Mouse (Mus musculus) erythroblast, embryonic 14.5 days (primary cell): ENCODE data around the gene Sacm1l. TPM values are rescaled to one million over a fixed set of nuclear protein-coding genes. Genes with fewer than 3 reads are reported as not detected.

ENCODE experiments used
- H3K27me3 ChIP-seq: 2 replicates; pipeline ENCODE4 v1.6.1; 2012; ENCODE audit warnings: inconsistent platforms; ENCODE audit not compliant: control insufficient read depth
- H3K36me3 ChIP-seq: 2 replicates; pipeline ENCODE4 v1.6.1; 2012; ENCODE audit warnings: mild to moderate bottlenecking, inconsistent platforms; ENCODE audit not compliant: control insufficient read depth
- H3K4me1 ChIP-seq: 2 replicates; pipeline ENCODE4 v1.6.1; 2012; ENCODE audit warnings: inconsistent platforms; ENCODE audit not compliant: control insufficient read depth
- H3K4me3 ChIP-seq: replicated peaks from 2 replicates; pipeline ENCODE3; 2012; ENCODE audit warnings: moderate library complexity, mild to moderate bottlenecking, inconsistent platforms
- H3K9me3 ChIP-seq: 2 replicates; pipeline ENCODE4 v1.6.1; 2012; ENCODE audit warnings: low read length, inconsistent platforms, mixed read lengths; ENCODE audit not compliant: control insufficient read depth
- GATA1 ChIP-seq: IDR thresholded peaks from 2 replicates; pipeline ENCODE4 v1.6.1; 2012; ENCODE audit warnings: low read length, inconsistent platforms, mixed read lengths
- TAL1 ChIP-seq: IDR thresholded peaks from 3 replicates; pipeline ENCODE4 v1.6.1; 2012; ENCODE audit warnings: low read length, inconsistent platforms, mixed read lengths
- polyA plus RNA-seq: library from polyadenylated mRNA; stranded (reverse); fragments of >175 nt; gene quantifications from 2 replicates; pipeline ENCODE4 v1.2.3, GENCODE M21; 2012

The Sacm1l gene
- polyA plus RNA-seq, 1 experiment, result 0.07 TPM

DNA sequence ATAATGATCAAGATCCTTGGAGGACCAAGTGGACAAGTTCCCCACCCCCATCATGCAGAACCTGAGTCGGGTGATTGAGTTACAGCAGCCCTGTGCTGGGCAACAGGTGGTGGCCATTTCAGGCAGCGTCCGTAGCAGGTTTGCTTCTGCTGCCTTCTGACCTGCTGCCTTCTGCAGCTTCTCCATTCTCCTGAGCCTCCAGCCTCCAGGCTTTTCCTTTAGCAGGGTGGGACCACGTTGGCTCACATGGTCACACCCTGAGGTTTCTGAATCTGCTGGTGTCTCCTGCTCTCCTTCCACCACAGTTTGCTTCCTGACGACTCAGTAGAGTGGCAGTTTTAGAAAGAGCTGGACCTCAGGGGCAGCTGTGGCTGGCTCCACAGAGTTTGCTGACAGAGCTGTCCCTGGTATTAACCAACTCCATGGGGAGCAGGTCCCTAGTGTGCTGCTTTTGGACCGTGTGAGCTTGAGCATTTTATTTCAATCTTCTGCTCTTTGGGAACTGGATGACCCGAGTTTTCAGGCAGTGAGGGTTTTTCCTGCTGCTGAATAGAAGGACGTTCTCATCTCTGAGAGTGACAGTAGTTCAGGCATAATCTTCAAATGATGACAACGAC lies 39.7 kb upstream of the Sacm1l start:
- Histone ChIP-seq H3K36me3 (peaks cover 94% of the 10 kb centered on the region), H3K9me3 (no peaks in the 10 kb centered on the region), H3K4me3 (no peak overlapping the region), H3K4me1 (peaks cover 80% of the 10 kb centered on the region), H3K27me3 (no peaks in the 10 kb centered on the region)
- TF ChIP-seq TAL1, result no peak

DNA sequence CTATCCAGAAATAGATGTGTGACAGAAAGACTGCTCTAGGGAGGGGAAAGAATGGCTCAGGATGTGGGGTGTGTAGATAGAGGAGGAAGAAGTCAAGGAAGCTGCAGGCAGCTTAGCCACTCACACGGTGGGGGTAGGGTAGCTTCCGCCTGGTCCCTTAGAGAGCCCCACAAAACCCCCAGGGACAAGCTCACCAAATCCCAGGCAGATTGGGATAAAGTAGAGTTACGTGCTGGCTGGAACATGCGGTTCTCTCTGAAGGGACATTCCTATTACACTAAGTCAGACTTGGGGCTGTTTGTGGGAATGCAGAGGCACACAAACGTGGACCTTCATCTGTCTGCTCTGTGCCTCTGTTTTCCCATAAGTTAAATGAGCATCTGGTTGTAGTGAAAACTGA lies 38.6 kb upstream of the Sacm1l start:
- Histone ChIP-seq H3K4me1 (peaks cover 79% of the 10 kb centered on the region), H3K4me3 (no peak overlapping the region), H3K9me3 (no peaks in the 10 kb centered on the region), H3K27me3 (no peaks in the 10 kb centered on the region), H3K36me3 (peaks cover 92% of the 10 kb centered on the region)
- TF ChIP-seq GATA1 (no peak), TAL1 (no peak)

DNA sequence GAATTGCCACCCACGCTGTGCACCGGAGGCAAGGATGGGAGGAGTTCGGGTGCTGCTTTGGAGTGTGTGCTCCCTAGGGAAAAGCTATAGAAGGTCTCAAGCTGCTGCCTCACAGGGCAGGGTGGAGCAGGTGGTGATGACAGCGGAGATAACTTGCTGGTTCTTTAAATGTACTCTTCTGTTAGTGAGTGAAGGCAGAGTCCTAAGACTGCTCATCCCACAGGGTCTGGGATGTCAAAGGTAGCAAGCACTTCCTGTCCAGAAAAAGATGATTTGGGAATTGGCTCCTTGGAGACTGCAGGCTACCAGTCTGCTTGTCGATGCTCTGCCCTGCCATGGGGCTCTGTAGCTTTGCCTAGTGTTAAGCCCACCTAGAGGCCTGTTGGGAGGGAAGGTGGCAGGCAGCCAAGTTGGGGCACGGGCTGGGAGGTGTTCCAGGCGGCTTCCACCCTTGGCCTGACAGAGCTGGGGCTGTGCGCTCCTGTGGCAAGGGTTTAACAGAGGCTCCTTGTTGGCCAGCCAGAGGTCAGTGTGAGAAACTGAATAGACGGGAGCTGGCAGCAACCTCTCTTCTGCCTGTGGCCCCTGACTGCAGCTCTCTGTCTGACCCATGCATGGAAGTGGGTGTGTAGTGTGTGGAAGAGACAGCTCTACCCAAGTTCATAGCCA lies 37.5 kb upstream of the Sacm1l start:
- Histone ChIP-seq H3K36me3 (peaks cover 86% of the 10 kb centered on the region), H3K4me1 (peaks cover 78% of the 10 kb centered on the region), H3K27me3 (no peaks in the 10 kb centered on the region), H3K4me3 (no peak overlapping the region), H3K9me3 (no peaks in the 10 kb centered on the region)
- TF ChIP-seq GATA1 (no peak), TAL1 (no peak)

DNA sequence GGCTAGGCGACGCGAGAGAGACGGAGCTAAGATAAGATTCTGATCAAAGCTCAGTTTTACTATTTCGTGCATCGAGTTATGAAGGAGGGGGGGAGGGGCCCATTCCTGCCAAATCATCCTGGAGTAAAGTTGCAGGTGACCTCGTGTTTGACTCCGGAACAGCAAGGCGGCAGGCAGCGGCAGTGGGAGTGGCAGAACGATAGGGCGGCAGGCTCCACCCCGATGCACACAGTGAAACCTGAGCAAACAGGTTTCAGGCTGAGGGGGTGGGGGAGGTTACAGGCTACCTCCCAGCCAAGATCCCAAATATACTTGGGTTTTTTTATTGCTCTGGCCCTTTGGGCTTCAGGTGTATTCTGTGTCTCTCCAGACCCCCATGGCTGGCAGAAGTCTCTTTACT lies 32.9 kb upstream of the Sacm1l start:
- peaks cover 55% of the 10 kb centered on the region for H3K4me1 ChIP-seq
- H3K27me3 ChIP-seq, result no peaks in the 10 kb centered on the region
- peaks cover 81% of the 10 kb centered on the region for H3K36me3 ChIP-seq
- H3K4me3 ChIP-seq, result no peak overlapping the region
- no peak for TF ChIP-seq TAL1
- no peak for TF ChIP-seq GATA1
- no peaks in the 10 kb centered on the region for H3K9me3 ChIP-seq

DNA sequence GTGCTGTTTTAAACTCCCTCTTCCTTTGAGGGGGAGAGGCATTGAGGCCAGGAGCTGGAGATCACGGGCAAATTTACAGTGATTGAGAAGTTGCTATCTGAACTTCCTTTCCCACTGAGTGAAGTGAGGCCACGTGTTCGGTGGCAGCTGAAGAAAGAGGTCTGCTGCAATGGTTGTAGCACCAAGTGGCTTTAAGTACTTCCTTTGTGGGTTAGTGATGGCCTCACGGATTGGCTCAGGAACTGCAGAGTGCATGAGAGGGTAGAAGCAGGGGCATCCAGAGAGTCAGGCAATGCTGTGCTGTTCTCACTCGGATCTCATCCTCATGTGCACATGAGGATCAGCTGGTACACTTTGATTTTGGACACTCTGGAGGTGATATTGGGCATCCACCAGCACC lies 31.7 kb upstream of the Sacm1l start:
- Histone ChIP-seq H3K4me3 (no peak overlapping the region), H3K36me3 (peaks cover 82% of the 10 kb centered on the region), H3K4me1 (peaks cover 43% of the 10 kb centered on the region), H3K27me3 (no peaks in the 10 kb centered on the region), H3K9me3 (no peaks in the 10 kb centered on the region)
- TF ChIP-seq TAL1 (no peak), GATA1 (no peak)

DNA sequence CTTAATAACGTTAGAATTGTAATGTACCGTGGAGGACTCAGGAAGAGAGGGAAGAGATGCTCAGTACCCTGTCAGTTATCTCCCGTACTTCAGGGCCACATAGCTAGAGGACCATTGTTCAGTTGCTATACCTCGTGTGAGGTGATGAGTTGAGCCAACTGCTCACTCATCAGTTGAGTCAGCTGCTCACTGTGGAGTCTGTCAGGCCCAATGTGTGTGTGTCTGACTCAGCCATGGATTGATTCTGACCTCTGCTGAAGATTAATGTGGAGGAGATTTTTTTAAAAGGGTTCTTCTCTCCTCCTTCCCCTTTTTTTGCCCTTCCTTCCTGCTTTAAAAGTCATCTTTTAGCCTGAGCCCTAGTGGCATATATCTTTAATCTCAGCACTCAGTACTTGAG lies 29.1 kb upstream of the Sacm1l start:
- no peaks in the 10 kb centered on the region for H3K9me3 ChIP-seq
- H3K4me3 ChIP-seq, result no peak overlapping the region
- H3K27me3 ChIP-seq, result no peaks in the 10 kb centered on the region
- peaks cover 86% of the 10 kb centered on the region for H3K36me3 ChIP-seq
- TF ChIP-seq GATA1 (no peak), TAL1 (no peak)
- H3K4me1 ChIP-seq, result peaks cover 24% of the 10 kb centered on the region

DNA sequence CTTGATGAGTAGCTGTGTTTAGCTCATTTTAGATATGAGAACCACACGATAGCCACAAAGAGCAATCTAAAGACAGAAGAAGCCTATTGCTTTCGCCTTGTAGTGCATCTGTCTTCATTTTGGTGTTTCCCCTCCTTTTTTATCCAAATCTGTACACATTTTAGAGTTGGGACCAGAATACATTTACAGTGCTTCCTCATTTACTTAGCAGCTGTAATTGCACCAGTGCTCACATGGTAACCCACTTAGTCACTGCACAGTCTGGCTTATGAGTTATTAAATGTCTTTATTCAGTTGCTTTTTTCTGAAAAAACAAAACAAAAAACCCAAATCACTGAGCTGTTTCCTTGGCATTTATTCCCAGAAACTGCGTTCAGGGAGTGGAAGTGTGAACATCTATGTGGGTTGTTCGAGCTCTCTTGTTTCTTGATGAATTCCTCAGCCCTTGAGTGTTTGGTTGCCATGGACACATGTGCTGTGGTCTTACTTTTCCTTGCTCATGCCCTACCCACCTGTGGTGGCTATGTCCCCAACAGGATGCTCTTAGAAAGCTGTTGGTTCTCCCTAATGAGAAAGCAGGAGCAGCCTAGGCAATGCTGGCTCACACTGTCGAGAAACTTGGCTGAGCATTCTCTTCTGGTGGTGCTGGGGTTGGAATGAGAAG lies 26.3 kb upstream of the Sacm1l start:
- no peak overlapping the region for H3K4me3 ChIP-seq
- TF ChIP-seq GATA1 (no peak), TAL1 (no peak)
- no peaks in the 10 kb centered on the region for H3K9me3 ChIP-seq
- H3K36me3 ChIP-seq, result peaks cover 89% of the 10 kb centered on the region
- H3K27me3 ChIP-seq, result no peaks in the 10 kb centered on the region
- H3K4me1 ChIP-seq, result peaks cover 5% of the 10 kb centered on the region; the same call in 1 of the 2 replicates

DNA sequence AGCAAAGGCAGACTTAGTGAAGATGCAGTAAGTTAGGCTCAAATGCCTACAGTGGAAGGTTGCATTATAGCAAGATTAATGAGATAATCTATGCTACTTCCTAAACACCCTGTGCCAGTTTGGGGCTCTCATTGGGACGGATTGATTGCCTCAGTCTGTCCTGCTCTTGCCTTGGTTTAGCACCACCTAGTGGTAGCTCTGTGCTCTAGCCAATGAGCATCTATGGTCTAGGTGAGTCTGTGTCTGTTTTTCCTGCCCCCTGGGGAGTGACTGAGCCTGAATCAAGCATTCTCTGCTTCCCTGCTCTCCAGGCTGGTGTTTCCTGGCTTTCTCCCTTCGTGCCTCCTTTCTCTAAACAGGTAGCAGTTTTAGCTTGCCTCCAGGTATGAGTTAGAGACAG lies 25.2 kb upstream of the Sacm1l start:
- Histone ChIP-seq H3K4me3 (no peak overlapping the region), H3K36me3 (peaks cover 89% of the 10 kb centered on the region), H3K9me3 (no peaks in the 10 kb centered on the region), H3K4me1 (peaks cover 3% of the 10 kb centered on the region; the same call in 1 of the 2 replicates), H3K27me3 (no peaks in the 10 kb centered on the region)
- TF ChIP-seq GATA1 (no peak), TAL1 (no peak)

DNA sequence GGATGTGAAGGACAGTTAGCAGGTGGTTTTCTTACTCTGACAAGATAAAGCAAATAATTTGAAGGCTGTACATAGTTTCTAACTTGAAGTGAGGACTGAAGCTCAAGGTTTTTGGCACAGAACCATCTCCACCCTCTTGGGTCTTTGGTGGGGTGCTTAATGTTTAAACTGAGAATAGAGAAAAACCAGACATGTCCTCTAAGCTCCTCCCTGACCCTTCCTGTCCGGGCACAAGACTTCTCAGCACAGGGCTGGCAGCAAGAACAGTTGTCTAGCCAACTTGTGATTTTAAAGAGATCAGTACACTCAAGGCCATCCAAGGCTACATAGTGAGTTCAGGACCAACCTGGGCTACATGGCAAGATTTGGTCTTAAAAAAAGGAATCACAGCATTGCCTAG lies 24.0 kb upstream of the Sacm1l start:
- no peak overlapping the region for H3K4me3 ChIP-seq
- TF ChIP-seq GATA1 (no peak), TAL1 (no peak)
- H3K9me3 ChIP-seq, result no peaks in the 10 kb centered on the region
- H3K27me3 ChIP-seq, result no peaks in the 10 kb centered on the region
- peaks cover 88% of the 10 kb centered on the region for H3K36me3 ChIP-seq
- peaks cover 3% of the 10 kb centered on the region; the same call in 1 of the 2 replicates for H3K4me1 ChIP-seq
